Mouse (Mus musculus): ENCODE measurements around the gene Orc2.

DNA sequence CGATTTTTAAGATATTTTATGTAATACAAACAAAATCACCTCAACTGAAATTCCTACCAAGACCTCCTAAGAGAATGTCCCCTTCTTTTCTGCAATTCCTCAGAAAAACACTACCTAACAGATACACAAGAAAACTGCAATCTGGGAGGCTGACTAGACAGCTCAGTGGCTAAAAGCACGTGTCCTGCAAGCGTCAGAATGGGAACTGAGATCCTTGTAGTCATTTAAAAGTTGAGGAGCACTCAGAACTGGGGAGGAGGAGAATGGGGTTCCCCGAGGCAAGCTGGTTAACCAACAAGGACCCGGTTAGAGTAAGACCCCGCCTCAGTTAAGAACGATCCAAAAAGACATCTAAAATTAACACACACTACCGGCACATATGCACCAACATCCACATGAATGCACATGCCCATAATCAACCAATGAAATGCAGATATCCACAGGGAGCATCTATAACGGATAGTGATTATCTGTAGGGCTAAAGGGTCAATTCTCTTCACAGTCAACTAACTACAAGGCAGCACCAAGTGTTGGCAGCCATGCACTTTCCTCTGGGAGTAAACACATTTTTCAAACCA lies 1.0 kb downstream of the Orc2 start:
- no peak for TF ChIP-seq HCFC1 (IDR thresholded peaks at IDR 0.05; ENCODE audit: low read depth, low read length)
- TF ChIP-seq POLR2A (IDR thresholded peaks at IDR 0.05; ENCODE audit: low read depth, low read length) = no peak
- TF ChIP-seq GABPA (IDR thresholded peaks at IDR 0.05; ENCODE audit: insufficient replicate concordance, low read depth, low read length) = no peak
- no peak for TF ChIP-seq TCF12 (IDR thresholded peaks at IDR 0.05; ENCODE audit: low read depth, low read length)
- TF ChIP-seq CTCF (conservative IDR thresholded peaks at IDR 0.05 in 1 of 2, IDR thresholded peaks at IDR 0.05 in 1 of 2; ENCODE audit: low read depth in 2 of 2, low read length in 2 of 2) = no peak
- TF ChIP-seq ZMIZ1 (IDR thresholded peaks at IDR 0.05; ENCODE audit: low read depth, low read length) = no peak
- peak; percentile 93 for TF ChIP-seq MAX (IDR thresholded peaks at IDR 0.05; ENCODE audit: low read length)
- TF ChIP-seq NRF1 (IDR thresholded peaks at IDR 0.05; ENCODE audit: low read depth, low read length) = no peak
- no peak for TF ChIP-seq MEF2A (IDR thresholded peaks at IDR 0.05; ENCODE audit: borderline replicate concordance, low read depth, low read length)
- TF ChIP-seq MXI1 (IDR thresholded peaks at IDR 0.05; ENCODE audit: low read depth, low read length) = peak; percentile 96
